Mouse (Mus musculus) retina, adult 2 months (tissue): ENCODE measurements around the gene Cend1.
A peak's percentile ranks its signal among the peaks of the same experiment; 100 is the strongest.

Experiments
- DNase-seq: peaks from one replicate; pipeline ENCODE4 v3.0.0-alpha.2; 2012; ENCODE audit warnings: low read depth, low spot score

Cend1 gene

DNA sequence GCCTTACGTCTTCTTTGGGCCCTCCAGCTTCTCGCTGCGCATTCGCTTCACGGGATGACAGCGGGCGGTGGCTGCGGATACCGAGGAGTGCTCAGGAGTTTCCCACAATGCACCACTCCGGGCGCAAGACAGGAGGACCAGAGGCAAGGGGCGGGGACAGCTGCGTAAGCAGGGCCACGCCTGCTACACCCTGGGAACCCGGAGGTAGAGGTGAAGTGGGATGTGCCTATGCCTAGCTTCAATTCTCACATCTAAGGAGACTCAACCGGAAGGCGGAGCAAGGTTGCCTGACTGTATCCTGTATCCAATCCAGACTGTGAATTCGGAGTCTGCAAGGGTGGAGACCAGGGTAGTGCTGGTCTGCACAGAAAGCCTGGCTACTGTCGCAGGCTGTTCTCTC is at the start of gene Cend1:
Cend1 (minus strand) TSS at position 182 of the 400 bp plus-strand sequence.
- DNase-seq = no peak

DNA sequence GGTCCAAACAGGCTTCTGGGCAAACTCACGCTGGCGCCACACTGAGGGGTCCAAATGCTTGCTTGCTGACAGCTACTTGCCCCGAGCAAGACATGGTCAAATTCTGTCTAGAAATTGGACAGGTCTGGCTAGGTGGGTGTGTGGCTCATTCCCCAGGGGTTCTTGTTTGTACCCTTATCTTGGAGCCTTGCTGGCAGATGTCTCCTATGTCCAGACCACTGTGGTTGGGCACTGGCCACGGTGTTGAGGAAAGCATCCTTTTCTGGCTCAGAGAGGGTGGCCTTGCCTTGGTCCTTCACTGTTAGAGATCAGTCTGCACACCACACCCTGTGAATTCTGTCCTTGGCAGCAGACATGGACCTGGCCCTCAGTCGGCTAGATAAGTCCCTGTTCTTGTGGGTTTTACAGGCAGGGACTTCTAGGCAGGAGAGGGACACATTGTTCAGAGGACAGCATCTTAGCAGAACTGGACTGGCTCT is 49.0 kb upstream of the Cend1 start:
- DNase-seq = no peak

DNA sequence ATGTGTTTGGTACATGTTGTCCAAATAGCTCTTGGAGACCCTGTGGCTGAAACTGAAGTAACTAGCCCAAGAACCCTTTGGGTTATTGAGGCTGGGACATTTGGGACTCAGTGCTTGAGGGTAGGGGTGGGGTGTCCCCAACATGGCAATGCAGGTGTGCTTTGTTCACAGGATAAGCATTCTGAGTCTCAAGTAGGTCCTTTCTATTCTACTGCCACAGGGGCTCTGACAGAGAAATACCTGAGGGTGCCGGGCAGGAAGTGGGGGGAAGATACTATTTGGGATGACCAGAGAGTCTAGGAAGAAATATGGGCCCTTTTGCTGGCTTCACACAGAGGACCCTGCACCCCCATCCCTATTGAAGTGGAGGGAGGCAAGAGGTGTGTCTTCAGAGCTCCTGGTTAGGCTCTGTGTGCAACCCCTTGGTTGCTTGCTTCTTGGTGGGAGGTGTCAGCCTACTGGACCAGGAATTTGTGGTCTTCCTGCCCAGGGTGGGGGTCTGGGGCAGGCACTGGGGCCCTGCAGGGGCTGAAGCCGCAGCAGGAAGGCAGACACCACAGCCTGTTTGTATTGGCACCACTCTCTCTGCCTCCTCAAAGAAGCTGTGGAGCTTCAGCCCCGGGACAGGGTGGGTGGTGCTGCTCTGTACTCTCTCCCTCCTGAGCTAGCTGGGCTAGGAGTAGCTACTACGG is 48.4 kb upstream of the Cend1 start:
- no peak for DNase-seq

DNA sequence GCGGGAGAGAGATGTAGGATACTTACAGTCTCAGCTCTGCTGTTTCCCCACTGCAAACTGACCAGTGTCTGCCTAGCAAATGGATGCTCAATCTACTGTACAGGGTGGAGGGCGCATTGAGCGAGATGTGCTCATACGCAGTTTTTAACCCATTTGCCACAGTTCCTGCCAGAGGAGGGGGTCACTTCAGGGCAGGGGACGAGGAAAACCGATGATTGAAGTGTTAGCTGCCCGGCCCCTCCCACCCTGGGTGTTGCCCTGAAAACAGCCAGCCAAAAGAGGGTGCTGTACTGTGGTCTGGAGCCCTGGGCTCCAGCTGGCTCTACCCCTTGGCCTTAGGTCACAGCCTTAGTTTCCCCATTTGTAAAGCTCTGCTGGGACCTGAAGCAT is 47.7 kb upstream of the Cend1 start:
- no peak for DNase-seq

DNA sequence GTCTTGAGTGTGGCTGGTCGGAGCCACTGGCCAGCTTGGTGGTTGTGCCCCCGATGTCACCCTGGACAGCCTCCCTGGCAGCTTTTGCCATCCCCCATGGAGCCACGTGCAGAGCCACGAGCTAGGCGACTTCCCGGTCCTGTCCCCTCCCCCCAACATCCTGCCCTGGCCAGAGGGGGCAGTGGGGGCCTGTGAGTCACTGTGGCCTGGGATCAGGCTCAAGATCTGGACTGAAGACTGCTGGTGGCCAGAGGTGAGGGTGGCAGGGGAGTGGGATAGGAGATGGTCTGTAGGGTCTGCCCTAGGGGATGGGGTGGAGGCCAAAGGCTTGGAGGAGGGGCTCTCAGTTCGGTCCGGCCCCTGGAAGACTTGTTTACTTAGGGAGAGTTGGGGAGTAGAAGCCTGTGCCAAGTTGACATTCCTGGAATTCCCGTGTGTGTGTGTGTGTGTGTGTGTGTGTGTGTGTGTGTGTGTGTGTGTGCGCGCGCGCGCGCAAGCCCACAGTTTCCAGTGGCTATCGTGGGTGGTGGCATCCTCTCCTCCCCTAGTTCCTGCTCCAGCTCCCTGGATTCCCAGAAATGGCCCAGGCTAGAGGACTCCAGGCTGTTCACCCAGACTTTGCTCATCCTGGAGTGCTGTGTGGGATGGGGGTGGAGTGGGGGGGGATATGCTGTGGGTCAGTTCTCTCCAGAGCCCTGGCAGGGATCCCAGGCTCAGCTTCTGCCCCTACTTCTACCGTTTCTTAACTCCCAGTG is 47.1 kb upstream of the Cend1 start:
- DNase-seq = no peak

DNA sequence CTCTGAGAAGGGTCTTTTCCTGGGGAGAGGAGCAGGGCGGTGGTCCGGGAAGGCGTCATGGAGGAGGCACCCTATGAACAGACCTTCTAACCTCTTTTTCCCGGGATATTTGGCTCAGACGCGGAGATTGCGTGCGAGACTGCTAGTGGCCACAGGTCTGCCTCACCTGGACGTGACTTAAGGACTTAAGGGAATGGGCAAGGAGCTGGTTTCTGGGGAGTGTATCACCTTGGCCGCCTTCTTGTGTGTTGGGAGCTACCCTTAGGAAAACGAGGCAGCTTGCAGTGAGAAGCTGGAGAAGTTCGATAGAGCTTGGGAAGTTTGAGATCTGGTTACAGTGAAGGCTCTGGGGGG is 46.5 kb upstream of the Cend1 start:
- DNase-seq = no peak

DNA sequence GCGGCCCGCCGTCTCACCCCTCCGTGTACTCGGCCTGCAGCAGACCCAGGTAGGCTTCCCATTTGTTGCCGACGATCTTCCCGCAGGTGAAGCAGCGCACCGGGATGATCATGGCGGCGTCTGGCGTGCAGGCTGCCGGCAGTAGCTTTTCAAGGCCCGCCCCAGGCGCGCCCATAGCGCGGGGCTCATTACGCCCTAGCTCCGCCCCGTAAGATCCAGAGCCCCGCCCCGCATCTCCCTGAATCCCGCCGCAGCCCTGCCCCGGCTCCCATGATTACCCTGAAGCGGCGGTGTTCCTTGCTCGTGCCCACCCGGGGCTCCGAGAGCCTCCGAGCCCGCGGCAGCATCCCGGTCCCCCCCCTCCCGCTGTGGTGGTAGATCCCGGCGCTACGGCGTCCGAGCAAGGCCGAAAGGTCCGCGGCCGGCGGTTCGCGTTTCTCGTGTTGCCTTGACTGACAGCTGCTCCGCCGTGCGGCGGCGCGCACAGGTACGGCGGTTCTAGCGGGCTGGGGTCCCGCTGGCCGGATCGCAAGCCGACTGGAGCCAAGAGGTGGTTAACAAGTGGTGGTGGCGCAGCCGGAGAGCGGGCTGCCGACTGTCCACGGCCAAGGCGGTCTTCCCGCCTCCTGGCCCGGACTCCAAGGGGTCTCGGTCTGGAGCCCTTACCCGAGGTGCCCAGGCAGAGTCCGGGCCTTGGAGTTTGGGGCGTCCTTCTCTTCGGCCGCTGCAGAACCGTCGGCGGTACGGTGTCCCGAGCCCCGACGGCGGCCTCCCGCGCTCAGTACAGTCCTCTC is 45.9 kb upstream of the Cend1 start, which contains the start of the genes Polr2l and Tspan4:
Polr2l (minus strand) TSS at position 122 of the 794 bp plus-strand sequence.
Tspan4 (plus strand) TSS at position 230 of the 794 bp plus-strand sequence.
- peak; percentile 76 for DNase-seq

DNA sequence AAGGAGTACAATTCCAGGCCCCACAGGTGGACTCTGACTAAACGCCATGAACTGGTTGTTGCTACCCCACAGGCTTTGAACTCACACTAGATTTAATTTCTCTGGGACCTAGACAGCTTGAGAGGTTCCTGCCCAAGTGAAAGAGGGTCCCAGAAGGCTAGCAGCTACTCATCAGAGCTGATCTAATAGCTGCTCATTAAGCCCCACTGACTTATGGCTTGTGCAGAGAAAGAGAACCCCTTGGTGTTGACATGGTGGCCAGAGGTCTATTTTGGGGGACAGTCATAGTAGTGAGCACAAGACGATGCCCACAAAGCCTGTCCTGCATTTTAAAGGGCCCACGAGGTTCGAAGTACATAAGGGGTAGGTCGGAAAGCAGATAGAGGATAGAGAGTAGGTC is 44.9 kb upstream of the Cend1 start:
- no peak for DNase-seq

DNA sequence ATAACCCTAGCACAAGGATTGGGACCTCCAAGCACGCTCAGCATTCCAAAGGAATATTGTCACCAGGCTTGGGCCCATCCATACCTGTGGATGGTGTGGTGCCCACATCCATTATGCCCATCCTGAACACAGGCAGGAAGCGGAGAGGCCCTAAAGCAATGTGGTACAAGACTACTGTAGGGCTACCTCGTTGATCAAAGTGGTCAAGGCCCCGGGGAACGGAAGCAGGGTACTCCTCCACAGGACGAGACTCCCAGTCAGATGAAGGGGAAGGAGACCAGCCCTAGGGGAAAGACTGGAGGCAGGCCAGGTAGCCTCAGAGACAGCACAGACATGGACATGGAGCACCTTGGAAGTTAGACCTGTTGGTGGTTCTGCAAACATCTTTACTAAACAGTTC is 43.5 kb upstream of the Cend1 start:
- no peak for DNase-seq

DNA sequence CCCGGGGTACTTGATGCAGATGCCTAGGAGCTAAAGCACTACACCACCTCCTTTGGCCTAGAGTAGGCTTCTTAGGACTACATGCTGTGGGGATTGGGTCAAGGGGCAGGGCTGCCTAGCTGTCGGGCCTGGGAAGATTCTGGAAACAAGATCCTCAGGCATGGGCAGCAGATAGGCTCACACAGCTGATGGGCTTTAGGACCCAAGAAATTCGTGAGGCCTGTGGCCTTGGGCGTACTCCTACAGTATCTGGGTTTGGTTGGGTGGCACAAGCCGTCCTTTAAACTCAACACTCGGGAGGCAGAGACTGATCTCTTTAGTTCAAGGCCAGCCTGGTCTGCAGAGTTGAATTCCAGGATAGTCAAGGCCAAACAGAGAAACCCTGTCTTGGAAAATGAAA is 42.9 kb upstream of the Cend1 start:
- no peak for DNase-seq

DNA sequence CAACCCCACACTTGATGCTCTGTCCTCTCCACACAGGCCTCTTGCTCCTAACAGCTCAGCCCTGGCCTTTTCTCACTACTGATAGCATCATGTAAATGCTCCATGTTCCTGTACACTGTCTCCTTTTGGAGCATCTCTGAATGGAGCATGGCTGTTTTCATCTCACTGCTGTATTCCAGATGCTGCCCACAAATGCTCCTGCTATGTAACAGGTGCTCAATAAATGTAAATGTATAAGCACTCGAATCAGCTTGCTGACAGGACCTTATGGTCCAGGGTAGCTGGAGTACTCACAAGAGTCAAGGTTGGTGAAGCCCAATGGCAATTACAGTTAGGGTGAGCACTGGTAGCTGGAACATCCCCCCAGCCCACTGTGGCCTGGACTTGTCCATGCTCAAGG is 41.9 kb upstream of the Cend1 start:
- no peak for DNase-seq

DNA sequence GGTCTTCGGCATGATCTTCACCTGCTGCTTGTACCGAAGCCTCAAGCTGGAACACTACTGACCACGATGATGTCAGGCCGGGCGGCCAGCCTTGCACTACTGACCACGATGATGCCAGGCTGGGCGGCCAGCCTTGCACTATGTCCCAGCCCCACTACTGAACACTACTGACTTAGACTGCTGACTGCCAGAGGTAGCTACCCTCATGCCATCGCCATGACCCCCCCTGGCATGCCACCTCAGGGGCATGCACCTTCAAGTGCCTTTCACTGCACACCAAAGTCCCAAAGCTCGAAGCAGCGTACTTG is 41.3 kb upstream of the Cend1 start:
- no peak for DNase-seq

DNA sequence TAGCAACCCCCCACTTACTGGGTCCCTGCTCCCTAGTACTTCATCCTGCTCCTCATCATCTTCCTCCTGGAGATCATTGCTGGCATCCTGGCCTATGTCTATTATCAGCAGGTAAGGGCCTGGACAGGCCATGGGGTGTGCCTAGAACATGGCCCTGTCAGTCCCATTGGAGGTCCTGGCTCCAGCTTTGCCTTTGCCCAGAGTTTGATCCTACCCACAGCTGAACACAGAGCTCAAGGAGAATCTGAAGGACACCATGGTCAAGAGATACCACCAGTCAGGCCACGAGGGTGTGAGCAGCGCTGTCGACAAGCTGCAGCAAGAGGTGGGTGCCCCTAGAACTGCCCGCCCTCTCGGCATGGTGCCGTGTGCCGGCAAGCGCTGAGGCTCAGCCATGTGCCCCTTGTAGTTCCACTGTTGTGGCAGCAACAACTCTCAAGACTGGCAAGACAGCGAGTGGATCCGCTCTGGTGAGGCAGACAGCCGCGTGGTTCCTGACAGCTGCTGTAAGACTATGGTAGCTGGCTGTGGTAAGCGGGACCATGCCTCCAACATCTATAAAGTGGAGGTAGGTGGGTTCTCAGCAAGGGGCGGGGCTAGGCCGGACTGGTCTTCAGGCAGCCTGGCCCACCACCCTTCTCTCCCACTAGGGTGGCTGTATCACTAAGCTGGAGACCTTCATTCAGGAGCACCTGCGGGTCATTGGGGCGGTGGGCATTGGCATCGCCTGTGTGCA is 40.8 kb upstream of the Cend1 start:
- no peak for DNase-seq

DNA sequence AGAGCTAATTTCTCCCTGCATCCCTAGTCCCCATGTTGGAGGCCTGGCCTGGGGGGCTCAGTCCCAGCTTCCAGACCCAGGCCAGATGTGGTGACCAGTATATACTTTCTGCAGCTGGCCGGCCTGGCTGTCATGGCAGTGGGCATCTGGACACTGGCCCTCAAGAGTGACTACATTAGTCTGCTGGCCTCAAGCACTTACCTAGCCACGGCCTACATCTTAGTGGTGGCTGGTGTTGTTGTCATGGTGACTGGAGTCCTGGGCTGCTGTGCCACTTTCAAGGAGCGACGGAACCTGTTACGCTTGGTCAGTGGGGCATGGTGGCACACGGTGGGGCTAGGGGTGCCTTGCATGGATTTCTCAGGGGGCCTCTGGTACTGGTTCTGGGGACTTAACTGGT is 40.1 kb upstream of the Cend1 start:
- no peak for DNase-seq

DNA sequence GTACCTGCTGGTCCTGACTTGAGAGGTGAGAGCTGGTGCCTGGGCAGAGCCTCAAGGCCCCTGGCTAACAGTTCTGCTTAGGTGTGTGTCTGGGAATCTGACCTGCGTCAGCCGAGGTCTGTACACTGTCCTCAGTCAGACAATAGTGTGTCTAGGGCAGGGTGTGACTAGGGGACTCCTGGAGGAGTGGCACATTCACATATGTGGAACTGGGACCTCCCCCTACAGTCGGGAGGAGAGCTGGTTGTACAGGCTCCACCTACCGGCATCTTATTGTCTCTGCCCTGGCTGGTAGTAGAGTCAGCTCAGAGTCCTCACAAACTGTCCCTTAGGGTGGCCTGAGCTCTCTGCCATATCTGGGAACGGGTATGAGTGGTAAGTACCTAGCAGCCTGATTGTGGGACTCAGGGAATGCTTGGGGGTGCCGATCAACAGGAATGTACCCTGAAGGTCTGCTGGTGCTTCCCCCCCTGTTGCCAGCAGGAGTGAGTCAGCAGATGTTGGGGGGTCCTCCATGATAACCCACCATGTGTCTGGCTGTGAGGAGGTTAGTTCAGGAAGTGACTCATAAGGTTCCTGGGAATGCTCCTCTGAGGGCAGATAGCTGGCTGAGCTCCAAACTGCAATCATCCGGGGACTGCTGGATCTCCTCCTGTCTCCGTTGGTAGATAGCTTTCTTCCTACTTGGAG is 39.4 kb upstream of the Cend1 start:
- DNase-seq = no peak

DNA sequence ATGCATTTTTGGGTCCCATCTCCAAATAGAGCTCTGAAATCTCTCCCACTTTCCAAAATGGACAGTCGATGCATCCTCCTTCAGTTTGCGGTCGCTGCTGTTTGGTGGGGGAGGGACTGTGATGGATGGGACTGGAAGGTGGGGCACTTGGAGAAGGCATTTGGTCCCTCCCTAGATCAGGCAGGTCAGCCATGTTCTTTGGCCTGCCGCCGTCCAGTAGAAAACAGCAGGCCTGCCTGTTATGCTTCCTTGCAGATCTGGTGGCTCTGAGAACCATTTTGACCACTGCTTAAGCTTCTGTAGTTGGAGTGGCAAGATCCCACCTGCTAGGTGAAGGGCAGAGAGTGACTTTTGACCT is 38.9 kb upstream of the Cend1 start:
- DNase-seq = no peak

DNA sequence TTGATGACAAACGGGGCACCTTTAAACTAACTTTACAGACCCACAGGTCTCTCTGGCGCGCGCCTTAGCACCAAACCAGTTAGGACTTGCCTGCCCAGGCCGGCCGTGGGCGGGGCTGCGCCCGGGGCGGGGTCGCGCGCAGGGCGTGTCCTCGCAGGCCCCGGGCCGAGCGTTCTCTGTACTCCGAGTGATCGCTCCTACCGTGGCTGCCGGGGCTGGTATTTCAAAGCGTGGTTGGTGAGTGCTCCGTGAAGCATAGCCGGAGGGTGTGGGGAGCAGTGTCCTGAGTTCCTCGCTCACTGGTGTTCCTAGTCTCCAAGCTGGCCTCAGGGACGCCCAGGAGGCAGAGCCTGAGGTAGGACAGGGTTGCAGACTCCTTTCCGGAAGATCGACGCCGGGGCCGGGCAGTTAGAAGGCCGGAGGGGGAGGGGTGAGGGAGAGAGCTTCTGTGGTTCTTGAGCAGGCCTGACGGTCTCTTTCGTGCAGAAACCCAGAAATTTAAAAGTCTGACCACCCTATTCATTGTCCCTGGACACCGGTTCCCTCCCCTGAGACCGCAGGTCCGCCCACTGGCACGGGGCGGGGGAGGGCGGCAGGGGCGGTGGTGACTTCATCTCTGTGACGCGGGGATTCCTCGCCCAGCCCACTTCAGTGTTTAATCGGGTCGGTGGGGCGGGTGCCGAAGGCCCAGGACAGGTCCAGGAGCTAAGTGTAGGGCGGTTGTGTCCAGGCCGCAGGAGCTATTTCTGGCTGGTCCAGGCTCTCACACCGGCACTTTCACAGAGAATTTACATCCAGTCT is 38.1 kb upstream of the Cend1 start, which contains the start of gene Cd151:
Cd151 (plus strand) TSS at position 163 of the 801 bp plus-strand sequence.
- no peak for DNase-seq

DNA sequence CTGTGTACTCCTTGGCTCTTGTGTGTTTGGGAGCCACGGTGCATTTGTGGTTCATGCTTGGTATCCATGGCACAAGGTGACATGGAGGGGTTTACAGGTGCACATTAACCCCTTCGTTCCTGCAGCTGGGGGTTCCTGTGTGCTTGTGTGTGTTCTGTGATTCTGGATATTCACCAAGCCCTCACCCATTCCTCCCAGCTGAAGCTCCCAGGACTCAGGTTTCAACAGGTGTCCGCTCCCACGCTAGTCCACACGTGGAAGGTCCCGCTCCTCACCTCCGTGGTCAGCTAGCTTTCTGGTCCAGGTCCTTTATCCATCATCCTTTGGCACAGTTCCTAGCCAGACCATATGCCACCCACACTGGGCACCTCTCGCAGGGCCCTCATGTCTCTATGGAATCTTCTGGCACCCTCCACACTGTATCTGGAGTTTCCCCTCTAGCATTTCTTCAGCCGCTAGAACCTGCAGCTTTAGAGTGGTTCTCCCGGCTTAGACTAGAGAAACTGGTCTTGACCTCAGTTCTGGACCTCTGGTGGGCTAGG is 37.4 kb upstream of the Cend1 start:
- no peak for DNase-seq

DNA sequence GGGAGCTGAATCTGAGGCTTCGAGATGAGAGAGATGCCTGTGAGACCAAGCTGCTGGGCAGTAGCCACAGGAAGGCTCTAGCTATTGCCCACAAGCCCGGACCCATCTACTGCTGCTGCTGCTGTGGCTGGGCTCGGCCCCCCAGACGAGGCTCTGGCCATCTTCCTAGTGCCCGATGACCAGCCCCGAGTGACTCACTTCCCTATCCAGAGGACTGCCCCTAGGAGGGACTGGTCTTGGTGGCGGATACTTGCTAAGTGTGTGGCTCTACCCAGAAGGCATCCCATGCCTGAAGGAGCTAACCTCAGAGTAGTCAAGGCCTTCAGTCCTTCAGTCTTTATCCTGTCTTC is 36.7 kb upstream of the Cend1 start:
- DNase-seq = no peak

DNA sequence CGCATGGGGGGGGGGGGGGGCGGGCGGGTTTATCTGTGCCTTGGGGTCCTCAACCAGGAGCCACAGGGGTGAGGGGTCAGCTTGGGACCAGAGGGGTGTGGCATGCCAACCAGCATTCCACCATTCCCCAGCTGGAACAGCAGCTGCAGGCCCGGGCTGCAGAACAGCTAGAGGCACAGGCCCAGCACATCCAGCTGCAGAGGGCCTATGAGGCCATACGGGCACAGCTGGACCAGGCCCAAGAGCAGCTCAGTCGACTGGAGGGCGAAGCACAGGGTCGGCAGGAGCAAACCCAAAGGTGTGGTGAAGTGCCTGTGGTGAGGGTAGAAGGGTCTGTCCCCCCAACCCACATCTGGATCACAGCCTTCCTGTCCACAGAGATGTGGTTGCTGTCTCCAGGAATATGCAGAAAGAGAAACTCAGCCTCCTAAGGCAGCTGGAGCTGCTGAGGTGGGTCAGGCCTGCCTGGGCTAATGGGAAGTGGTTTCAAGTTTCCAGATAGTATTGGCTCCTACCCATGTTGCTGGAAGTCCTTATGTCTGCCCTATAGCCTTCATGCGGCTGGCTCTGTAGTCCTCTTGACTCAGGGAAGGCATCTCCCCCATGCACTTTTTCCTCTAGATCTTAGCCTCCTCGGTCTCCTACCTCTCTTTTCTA is 36.2 kb upstream of the Cend1 start:
- DNase-seq = no peak
